11 mouse cellular contexts compared by ENCODE assay signal in the genomic region with DNA sequence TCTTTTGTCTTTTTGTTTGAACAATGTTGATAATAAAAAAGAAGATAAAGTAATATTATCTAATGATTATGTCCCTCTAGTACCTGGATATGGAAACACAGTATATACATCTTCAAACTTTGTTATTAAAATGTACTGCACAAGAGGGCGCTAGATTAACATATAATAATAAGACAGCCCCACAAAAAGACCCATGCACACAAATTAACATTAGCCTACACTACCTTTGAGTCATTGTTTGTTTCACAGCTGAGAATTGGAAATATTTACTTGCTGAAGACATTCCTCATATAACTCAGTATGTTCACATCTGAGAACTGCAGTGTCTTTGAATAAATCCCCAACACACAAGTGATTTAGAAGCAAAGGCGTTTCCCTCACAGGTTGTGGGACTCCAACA. TPM values are rescaled to one million over a fixed set of nuclear protein-coding genes. Genes with fewer than 3 reads are reported as not detected.
DNase-seq lines count a peak whose midpoint lies in the region; ATAC-seq and TF ChIP-seq lines count a peak whose summit lies in the region.
"Had no signal": no experiment of that assay in that cellular context is flagged by ENCODE, and none has a peak within 500 bp of the region (broad histone marks: within the 10 kb centered on the region; RNA-seq: fewer than 3 reads in every experiment).

No protein-coding gene starts in this region.

- no peak overlapping the region for H3K4me3 ChIP-seq in intestine, postnatal 0 days (ENCODE audit: low read depth, low read length)
- H3K4me3 ChIP-seq in intestine, embryonic 15.5 days (replicated peaks): no peak overlapping the region
- H3K4me3 ChIP-seq: liver, embryonic 13.5 days had no signal

- WGBS in intestine, postnatal 0 days: 53% methylated on average over 2 of the region's 2 CpGs
- 48% methylated on average over 2 of the region's 2 CpGs for WGBS in intestine, embryonic 15.5 days

- DNase-seq in brain, adult 2 months (ENCODE audit: low read depth, low spot score): peak; percentile 48
- no peak for DNase-seq in adrenal gland, adult 2 months
- no peak for DNase-seq in kidney, postnatal 25 days
- DNase-seq in urinary bladder, postnatal 36 days (ENCODE audit: low spot score in 2 of 2): no peak
- DNase-seq: liver, embryonic 13.5 days; right cerebral cortex, adult 18-20 months had no signal

- TF ChIP-seq CTCF in intestine, postnatal 0 days (IDR thresholded peaks at IDR 0.05; ENCODE audit: low read depth): peak; percentile 69

- H3K4me2 ChIP-seq in intestine, postnatal 0 days (replicated peaks; ENCODE audit: low read depth): no peak overlapping the region
- H3K4me2 ChIP-seq in intestine, embryonic 15.5 days (replicated peaks): no peak overlapping the region
- H3K4me2 ChIP-seq: liver, embryonic 13.5 days had no signal

- ATAC-seq in intestine, postnatal 0 days: no peak; the same call in 1 of the 2 replicates
- no peak for ATAC-seq in intestine, embryonic 15.5 days
- ATAC-seq in CD4-positive, CD25-positive, alpha-beta regulatory T cell, adult 4 months: peak; percentile 53
- ATAC-seq in megakaryocyte progenitor cell, adult 5-6 weeks (replicated peaks; ENCODE audit: poor library complexity): peak; percentile 61

- H3K27me3 ChIP-seq in intestine, postnatal 0 days (replicated peaks; ENCODE audit: control insufficient read depth, insufficient read depth, low read length): no peaks in the 10 kb centered on the region
- H3K27me3 ChIP-seq in intestine, embryonic 15.5 days (replicated peaks): no peaks in the 10 kb centered on the region
- H3K27me3 ChIP-seq: liver, embryonic 13.5 days had no signal

- no peaks in the 10 kb centered on the region for H3K9me3 ChIP-seq in intestine, postnatal 0 days (ENCODE audit: control insufficient read depth)
- H3K9me3 ChIP-seq in intestine, embryonic 15.5 days: no peaks in the 10 kb centered on the region
- H3K9me3 ChIP-seq: liver, embryonic 13.5 days had no signal

- no peaks in the 10 kb centered on the region for H3K4me1 ChIP-seq in intestine, postnatal 0 days (replicated peaks; ENCODE audit: control insufficient read depth, insufficient read depth, low read length)
- peaks cover 5% of the 10 kb centered on the region; the same call in 1 of the 2 replicates for H3K4me1 ChIP-seq in intestine, embryonic 15.5 days (replicated peaks)
- H3K4me1 ChIP-seq: liver, embryonic 13.5 days had no signal

- H3K27ac ChIP-seq in intestine, postnatal 0 days (ENCODE audit: low read depth, low read length): no peak overlapping the region
- H3K27ac ChIP-seq in intestine, embryonic 15.5 days: no peak overlapping the region
- H3K27ac ChIP-seq: liver, embryonic 13.5 days had no signal

- H3K36me3 ChIP-seq in intestine, postnatal 0 days (ENCODE audit: control insufficient read depth, insufficient read depth): no peaks in the 10 kb centered on the region
- H3K36me3 ChIP-seq in intestine, embryonic 15.5 days: no peaks in the 10 kb centered on the region
- H3K36me3 ChIP-seq: liver, embryonic 13.5 days had no signal

- H3K9ac ChIP-seq in intestine, postnatal 0 days (ENCODE audit: low read depth, low read length): no peak overlapping the region
- no peak overlapping the region for H3K9ac ChIP-seq in intestine, embryonic 15.5 days
- H3K9ac ChIP-seq: liver, embryonic 13.5 days had no signal

RNA-seq across cellular contexts. Expression of gene Arg1, which starts 33.8 kb away (rescaled TPM):
- polyA plus RNA-seq in intestine, postnatal 0 days (2015; fragmentation: Nextera tagmentation; extraction: Ambion mirVana): 1.7 and 2.0 TPM in 2 replicates
- polyA plus RNA-seq in intestine, embryonic 15.5 days (2015; fragmentation: Nextera tagmentation; extraction: Ambion mirVana): 4.9 and 5.0 TPM in 2 replicates
- polyA plus RNA-seq in CD4-positive, CD25-positive, alpha-beta regulatory T cell, adult 4 months (2017; shearing (Covaris generic)): 1 to 10 TPM; 2.2 to 3.3 TPM
- not detected in 2 replicates for total RNA-seq in megakaryocyte progenitor cell, adult 5-6 weeks (2015)
- not detected in 2 replicates for total RNA-seq in megakaryocyte progenitor cell, adult 5-6 weeks (2017)
- 1 to 10 TPM in 1 of 2 experiments, not detected in 1; 3.9 TPM for total RNA-seq in adrenal gland, adult 2 months (2021)
- 0.10 TPM in 1 of 2 replicates, not detected in the other for polyA plus RNA-seq in adrenal gland, adult 2 months (2012; rRNA removed)
- total RNA-seq: heart, adult 18-20 months had no signal

Comparison
In these comparisons a context has a peak if more than half of its experiments do, and no peak if none do; other contexts are left out.
1. ATAC-seq: peak in CD4-positive, CD25-positive, alpha-beta regulatory T cell, adult 4 months (single experiment) and megakaryocyte progenitor cell, adult 5-6 weeks (single experiment); none in intestine, postnatal 0 days (single experiment) and intestine, embryonic 15.5 days (single experiment).